Mouse (Mus musculus): ENCODE measurements around the gene Erbb2. TPM values are rescaled to one million over a fixed set of nuclear protein-coding genes. Genes with fewer than 3 reads are reported as not detected.

The Erbb2 gene
- total RNA-seq, 2 experiments from 2014 or later: 11.3 TPM

DNA sequence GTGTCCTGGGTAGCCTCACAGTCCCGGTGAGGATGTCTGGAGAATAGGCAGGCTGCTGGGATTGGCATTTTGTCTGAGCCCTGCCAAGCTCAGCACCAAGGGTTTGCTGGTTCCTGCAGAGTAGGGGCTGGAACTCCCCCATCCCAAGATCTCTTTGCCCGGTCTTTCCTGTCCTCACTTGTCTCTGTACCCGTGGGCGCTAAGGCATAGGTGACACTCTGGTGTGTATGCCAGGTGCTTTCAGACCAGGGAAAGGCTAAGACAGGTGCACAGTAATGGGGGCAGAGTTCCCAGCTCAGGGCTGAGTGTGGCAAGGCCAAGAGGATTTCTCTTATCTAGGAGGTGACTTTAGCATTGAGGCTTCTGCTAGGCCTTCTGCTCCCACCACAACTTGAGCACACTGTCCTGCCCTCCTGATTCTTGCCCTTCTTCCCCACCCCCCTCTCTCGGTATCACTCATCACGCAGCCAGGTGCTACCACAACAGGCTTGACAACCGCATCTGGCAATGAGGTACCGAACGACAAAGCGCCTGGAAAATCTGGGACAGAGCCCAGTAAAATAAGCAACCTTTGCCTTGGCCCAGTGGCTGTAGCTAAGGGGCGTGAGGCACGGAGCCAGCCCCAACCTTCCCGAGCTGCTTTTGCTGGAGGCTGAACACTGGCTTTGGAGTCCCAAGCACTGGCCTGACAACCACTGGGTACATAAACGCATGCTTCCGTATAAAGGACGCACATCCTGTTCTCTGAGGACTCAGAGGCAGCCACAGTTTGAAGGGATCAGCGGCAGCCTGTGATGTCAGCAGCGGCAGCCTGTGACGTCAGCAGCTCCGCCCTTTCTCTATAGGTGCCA, 37.9 kb downstream of the Erbb2 start:
- DNase-seq: peak in 1 of 2 experiments; percentile 23
- intact Hi-C loops (cut with DNase I): no loop called here

DNA sequence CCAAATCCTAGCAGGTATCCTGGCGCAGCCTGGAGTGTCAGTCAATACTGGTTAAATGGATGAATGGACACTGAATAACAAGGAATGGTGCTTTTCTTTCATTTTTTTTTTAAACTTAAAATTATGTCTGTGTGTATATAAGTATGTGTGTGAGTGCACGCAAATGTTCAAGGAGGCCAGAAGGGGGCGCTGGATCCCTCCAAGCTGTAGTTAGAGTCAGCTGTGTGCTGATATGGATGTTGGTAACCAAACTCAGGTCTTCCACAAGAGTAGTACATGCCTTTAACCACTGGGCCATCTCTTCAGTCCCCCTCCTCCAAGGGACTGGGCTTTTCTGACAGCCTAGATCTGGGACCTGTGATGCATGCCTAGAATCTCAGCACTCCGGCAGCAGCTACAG, 43.2 kb downstream of the Erbb2 start:
- DNase-seq: no peak
- intact Hi-C loops (cut with DNase I): loop anchor here (5.0 kb wide), 2 partner anchors 142 to 193 kb away; partner anchors contain the start of gene Lrrc3c

DNA sequence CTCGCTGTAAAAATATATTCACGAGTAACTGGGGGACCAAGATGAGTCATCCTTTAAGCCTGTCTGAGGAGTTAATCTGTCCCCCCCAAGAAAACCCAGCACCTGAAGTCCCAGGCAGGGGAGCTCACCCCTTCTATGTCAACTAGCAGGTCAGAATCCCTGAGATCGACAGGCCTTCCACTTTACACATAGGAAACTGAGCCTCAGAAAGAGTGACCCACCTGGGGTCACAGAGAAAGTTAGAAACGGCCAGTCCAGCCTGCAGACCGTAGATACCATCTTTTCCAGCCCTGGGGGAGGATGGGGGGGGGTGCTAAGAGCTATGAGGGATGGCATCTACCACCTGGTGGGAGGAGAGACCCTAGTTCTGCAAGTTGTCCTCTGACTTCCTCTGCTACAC, 44.3 kb downstream of the Erbb2 start:
- no peak for DNase-seq
- intact Hi-C loops (cut with DNase I): loop anchor here (2.0 to 5.0 kb wide), 4 partner anchors 18 to 194 kb away; partner anchors contain the start of genes Lrrc3c and Mien1

DNA sequence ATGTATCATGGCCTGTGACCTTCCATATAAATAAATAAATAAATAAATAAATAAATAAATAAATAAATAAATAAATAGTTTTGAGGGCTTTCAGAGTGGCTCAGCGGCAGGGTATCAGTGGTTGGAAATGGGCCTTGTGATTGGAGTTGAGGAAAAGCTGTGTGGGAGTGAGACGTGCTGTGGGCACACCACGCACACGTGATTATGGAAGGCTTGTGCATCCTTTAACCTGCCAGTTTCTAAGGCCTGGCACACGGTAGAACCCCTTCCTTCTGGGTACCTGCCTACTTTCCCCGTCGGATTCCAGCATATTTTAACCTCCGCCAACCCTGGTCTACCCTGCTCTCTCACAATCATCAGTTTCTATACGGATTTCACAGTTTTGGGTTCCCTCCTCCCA, 44.7 kb downstream of the Erbb2 start:
- intact Hi-C loops (cut with DNase I): loop anchor here (2.0 to 5.0 kb wide), 4 partner anchors 18 to 195 kb away; partner anchors contain the start of genes Lrrc3c and Mien1
- no peak for DNase-seq

DNA sequence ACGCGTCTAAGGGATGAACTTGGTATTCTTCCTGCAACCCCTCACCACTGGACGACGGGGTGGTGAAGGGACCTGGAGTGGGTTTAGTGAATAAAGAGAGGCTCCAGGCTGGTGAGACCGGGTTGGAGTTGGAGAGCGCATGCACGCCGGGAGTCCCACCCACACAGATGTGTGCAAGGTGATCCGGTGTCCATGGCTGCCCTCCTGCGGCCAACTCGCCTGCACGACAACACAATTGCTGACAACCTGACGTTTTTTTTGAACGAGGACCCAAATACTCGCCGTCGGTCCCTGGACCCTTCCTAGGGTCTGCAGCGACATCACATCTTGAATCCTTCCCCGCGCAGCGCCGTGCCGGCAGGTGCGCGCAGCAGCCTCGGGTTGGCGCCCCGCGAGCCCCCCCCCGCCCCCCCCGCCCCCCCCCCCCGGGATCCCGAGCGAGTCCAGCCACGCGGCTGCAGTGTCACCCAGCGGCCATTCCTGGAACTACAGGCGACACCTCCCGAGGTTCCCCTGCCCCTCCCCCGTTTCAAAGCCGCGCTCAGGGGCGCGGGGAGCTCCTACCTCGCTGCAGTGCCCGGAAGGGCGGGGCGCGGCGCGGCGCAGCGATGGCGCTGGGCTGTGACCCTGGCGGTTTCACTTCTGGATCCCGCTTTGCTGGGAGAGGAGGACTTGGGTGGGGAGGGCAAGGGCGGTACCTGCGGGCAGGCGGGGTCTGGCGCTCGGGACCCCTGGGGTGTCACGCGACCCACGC, 45.3 kb downstream of the Erbb2 start:
- DNase-seq: peak; percentile 85 to 92
- intact Hi-C loops (cut with DNase I): loop anchor here (2.0 to 5.0 kb wide), 4 partner anchors 19 to 195 kb away; partner anchors contain the start of genes Lrrc3c and Mien1

DNA sequence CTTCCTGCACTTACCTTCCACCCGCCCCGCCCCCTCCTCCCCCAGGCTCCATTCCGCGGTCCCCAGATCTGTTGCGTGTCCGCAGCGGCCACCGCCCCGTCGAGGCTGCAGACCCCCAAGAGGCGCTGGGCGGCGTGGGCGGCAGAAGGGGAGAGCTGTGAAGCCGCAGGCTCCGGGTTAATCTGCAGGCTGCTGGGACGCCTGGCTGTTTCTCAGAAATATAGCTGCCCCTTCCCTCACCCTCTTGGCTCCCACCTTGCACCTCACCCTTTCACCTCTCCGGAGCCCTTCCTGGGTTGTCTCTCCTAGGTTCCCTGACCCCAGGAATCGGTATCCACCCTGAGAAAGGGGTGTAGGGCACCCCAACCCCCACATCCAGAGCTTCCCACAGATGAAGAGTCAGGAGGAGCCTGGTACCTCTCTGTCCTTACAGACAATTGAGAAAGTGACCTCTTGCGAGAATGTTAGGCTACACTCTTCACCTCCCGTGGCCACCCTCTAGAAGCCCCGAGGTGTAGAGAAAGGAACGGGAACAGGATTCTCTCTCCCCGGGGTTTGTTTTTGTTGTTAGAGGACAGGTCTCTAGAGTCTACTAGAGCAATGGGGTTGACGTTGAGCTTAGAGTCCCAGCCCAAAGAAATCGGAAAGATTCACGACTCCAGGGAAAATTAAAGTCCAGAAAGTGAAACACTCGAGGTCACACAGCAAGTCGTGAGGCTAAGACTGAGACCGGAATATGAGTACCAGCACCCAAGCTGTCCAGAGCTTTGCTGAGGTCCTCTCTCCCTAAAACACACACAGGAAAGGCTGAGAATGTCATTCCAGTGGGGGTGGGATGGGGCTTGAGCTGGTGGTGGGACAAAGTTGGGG, 46.1 kb downstream of the Erbb2 start:
- no peak for DNase-seq
- intact Hi-C loops (cut with DNase I): loop anchor here (5.0 kb wide), 2 partner anchors 139 to 196 kb away; partner anchors contain the start of gene Lrrc3c

DNA sequence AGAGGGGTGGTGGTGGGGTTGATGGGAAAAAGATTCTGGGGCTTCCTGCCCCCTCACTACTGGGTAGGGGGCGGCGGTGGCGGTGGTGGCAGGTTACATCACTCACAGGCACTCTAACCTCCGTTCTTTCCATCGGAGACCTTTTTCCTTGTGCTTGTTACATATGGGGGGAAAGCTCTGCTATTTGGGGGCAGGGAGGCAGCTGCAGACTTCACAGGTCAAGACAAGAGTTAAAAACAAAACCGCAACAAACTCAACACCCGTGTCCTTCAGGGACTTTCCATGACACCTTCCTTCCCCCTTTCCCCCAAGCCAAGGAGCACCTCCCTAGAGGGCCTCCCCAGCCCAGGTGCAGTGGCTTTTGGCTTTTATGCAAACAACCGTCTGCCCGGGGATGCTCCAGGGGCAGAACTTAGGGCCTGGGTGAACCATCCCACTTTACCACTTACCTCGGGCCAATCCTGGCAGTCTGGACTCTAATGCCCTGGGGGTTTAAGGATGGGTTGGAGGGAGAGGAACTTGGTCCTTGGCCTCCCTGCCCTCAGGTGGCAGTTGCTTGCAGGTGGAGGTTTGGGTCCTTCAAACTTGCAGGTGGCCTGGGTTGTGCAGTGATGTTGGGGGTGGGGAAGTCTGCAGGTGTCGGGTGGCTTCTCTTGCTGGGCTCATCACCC, 46.9 kb downstream of the Erbb2 start:
- intact Hi-C loops (cut with DNase I): loop anchor here (5.0 kb wide), 2 partner anchors 138 to 197 kb away; partner anchors contain the start of gene Lrrc3c
- DNase-seq: no peak

DNA sequence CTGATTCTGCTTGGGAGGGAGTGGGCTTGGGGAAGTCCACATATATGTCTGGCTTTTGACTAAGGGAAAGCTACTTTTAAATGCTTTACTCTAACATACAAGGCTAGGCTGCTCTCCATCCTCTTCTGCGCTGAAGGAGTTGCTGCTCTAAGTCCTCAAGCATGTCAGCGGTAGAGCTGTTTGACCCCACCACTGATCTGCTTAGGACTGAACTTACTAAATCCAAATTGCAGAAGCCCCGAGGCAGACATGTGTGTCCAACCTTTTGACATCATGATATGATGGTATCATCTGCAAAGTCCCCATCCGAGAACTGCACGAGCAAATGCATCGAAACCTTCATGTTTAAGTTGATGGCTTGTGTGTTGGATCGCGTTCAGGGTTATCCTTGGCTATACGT, 47.6 kb downstream of the Erbb2 start:
- intact Hi-C loops (cut with DNase I): loop anchor here (5.0 kb wide), 2 partner anchors 137 to 198 kb away; partner anchors contain the start of gene Lrrc3c
- no peak for DNase-seq

DNA sequence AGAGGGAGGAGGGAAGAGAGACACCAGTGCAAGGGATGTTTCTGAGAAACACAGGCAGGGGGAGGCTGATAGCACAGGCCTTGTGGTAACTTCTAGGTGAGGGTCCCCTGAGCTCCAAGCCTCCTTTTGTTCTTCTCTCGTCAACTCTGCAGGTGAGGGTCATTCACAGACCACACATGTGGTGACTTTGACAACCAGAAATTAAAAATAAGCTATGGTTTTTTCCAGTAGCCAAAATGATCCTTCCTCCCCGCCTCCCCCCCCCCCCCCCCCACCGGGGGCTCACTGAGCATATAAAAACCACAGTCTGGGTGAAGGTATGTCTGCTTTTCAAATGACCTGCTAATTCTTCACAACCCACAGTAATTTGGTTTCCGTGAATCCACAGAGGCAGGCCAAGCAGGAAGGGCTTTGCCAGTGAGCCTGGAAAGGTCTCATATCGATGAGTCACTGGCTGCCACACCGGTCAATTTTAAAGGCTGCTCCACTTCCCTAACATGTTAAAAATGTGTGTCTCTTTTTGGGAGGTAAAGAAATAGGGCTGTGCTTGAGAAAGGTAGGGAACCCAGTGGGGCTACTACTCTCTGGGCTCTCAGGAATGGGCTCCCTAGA, 48.9 kb downstream of the Erbb2 start:
- intact Hi-C loops (cut with DNase I): no loop called here
- DNase-seq: no peak

DNA sequence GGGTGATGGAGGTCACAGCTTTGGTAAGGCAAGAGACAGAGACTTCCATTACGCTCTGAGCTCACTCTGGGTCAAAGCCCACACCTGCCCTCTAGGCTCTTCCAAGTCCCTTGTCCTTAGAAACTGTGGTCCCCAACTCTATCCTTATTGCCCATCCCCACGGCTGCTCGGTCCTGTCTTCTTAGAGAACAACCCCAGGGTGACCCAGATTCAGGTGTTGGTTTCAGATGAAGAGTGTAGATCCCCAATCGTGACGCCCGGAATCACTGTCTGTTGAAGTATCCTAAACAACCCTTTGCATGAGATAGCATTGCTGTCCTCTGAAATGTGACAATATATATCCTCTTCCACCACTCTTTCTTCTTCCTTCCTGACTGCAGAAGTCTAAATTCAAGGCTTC, 50.0 kb downstream of the Erbb2 start:
- intact Hi-C loops (cut with DNase I): no loop called here
- DNase-seq: no peak

DNA sequence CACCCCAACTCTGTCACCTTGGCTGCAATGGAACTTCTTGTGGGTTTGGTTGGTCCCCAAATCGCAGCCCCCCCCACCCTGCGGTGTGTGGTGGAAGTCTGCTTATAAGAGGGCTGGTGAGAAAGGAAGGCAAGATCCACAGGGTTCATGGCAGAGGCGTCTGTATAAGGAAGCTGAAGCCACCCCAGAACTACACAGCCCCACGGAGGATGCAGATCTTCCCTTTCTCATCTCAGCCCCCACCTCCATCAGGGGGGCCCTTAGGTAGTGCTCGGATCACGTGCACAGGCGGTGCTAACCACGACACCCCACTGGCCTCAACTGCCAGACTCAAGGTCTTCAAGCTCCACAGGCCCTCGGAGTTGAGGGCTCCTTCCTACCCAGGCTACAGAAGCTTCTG, 51.6 kb downstream of the Erbb2 start:
- intact Hi-C loops (cut with DNase I): no loop called here
- DNase-seq: no peak

DNA sequence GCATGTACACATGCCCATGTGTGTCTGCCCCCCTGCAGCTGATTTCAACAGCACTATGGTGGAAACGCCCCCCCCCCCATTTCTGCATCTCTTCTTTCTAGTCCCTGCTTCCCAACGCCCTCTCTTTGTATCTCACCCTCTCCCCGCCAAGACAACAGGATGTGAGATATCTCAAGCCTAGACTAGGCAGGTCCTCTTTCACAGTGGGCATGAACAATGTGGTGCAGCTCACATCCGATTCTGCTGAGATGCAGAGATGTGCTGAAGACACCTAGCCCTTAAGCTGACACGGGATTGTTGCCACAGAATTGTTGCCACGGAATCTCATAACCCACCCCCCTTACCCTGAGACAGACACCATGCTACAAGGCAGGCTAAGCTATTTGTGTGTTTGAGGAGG, 52.2 kb downstream of the Erbb2 start:
- intact Hi-C loops (cut with DNase I): no loop called here
- no peak for DNase-seq

DNA sequence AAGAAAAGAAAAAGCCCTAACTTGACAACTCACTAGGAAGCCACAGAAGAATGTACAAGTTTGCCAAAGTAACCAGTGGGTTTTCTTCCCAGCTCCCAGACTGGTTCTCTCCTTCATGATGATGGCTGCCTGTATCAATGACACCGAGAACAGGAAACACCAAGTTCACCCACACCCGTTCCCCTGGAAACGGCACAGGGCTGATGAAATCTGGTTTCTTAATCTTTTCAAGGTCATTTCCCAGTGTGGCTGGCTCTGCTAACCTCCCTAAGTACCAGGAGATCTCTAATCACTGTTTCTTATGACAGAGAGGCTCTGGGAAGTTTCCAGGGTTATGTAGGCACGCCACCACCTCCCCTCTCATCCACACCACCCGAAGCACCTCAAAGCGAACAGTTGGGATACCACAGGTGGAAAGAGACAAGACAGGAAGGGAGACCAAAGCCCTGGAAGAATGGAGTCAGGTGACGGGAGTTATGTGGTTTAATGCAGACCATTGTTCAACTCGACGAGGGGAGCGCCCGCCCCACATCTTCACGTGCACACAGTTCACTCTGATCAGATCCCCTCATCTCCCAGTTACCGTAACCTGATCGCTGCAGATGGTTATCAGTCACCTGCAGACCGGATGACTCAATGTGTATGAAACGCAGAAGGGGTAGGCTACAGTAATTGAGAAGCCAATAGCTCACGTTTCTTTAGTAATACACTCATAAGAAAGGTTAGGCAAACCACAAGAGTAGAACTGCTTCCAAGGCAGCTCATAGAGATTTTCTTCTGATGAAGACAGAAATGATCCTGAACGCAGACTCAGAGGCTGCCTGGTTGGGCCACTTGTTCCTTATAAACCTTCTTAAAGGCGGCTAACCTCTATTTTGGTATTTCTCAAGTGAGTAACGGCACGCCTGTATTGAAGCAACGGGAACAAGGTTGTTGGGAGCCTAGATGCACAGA, 57.8 kb downstream of the Erbb2 start:
- DNase-seq: no peak
- intact Hi-C loops (cut with DNase I): no loop called here

DNA sequence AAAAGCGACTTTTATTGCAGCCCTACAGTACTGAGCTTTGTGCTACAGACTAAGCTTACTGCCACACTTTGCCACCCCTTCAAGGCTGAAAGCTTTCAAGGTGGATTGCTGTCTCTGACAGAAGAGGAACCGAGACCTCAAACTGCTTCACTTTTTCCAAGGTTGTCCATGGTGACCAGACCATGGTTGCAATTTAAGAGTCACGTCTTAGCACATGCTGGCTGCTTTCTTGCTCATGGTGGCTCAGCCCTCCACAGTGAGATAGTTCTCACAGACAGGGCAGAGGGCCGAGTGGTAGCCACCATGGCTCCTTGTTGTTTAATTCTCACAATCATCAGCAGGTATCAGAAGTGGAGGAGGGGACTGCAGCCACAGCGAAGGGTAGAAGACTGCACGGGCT, 58.5 kb downstream of the Erbb2 start:
- DNase-seq: no peak
- intact Hi-C loops (cut with DNase I): no loop called here

DNA sequence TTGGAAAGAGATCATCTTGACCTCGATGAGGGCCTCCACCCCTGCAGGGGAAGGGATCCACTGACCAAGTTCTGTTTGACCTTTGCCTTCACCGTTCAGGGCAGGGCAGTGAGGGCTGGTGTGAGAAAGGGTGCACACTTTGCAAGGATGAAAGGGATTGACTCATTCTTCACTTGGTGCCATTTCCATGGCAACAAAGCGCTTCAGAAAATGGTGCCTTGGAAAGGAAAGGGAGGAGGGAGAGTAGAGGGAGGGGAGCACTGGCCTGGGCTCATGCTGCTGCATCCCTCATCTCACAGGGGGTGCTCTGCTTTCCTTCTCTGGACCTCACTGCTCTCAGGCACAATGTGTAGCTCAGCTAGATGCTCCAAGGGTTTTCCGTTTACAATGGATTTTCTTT, 60.4 kb downstream of the Erbb2 start:
- intact Hi-C loops (cut with DNase I): no loop called here
- no peak for DNase-seq

DNA sequence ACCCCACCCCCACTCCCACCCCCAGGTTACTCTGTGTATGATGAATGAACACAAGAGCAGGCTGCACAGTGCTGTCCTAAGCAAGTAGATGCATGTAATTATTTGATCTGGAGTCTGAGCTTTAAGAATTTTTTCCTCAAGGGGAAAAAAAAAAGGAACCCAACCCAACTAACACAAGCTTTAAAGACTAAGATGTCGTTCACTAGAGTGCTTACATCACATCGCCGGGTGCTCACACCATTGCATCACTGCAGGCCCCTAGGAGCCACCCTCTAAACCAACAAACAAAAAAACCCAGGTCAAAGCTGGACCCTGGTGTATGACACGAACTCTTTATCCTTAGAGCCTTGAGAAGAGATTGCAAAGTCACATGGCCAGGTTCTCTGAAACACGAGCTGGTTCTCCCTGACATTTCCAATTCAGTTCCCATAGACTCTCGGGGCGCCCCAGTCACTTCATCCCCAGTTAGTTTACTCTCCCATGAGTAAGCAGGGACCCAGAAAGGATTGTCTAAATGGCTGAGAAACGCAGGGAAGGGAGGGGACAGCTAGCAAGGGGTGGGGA, 61.7 kb downstream of the Erbb2 start:
- intact Hi-C loops (cut with DNase I): no loop called here
- no peak for DNase-seq

DNA sequence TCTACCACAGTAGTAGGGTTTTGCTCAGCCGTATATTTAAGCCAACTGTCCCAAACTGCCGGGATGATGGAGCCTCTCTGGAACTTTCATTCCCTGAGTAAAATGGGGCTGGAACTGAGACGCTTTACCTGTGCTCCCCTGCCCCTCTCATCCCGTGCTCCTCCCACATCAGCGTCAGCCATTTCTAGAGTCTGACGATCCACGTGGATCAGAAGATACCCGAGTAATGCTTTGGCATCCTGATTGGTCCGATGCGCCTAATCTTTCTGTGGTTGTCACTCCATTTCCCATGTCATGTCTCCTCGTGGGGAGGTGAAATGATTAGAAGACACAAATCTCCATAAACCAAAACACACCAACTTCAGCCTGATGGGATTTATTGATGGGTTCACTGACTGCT, 62.7 kb downstream of the Erbb2 start:
- intact Hi-C loops (cut with DNase I): no loop called here
- no peak for DNase-seq
